Mouse (Mus musculus) testis, postnatal 14 days (tissue): ENCODE data around the gene Isl2.

Experiments used
- DNase-seq: peaks from one replicate; pipeline ENCODE4 v3.0.0; 2021; ENCODE audit warnings: low spot score

Gene Isl2

DNA sequence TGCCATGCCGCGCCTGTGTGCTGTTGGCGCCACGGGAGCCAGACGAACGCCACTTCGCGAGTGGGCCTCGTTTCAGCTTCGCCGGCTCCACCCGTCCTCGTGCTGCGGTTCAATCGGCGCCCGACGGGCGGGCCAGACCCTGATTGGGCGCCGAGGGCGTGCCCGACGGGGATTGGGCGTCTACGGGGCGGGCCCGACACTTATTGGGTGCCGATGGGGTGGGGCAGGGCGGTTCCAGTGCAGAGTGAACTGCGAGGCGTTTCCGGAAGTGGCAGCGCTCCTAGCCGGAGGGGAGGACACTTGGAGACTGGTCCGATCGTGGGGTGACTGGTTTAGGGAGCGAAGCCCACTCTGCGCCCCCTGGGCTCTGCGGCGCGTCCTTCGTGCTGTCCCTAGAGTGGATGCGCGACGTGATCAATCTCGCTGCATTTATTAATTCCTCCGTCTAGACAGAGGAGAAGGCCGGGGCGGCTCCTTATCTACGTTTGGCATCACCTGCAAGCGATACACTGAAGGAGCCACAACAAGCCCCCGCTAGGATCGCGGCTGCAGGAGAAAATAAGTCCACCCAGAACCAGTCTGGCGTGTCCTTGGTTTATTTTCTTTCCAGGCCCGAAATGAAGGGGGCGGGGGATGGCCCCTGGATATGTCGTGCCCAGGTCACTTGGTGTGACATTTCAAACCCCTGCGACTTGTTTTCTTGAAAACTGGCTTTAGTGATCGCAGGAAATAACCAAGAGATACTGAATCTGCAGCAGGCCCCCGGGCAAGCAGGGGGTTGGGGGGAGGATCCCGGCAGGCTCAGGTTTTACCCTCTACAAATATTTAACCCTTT lies 7.9 kb downstream of the Isl2 start:
- peak; percentile 92 for DNase-seq

- no peak for DNase-seq
Measured at GRCm38 (mm10) chr9:55548871-55549270, 10.4 kb downstream of the Isl2 start.

DNA sequence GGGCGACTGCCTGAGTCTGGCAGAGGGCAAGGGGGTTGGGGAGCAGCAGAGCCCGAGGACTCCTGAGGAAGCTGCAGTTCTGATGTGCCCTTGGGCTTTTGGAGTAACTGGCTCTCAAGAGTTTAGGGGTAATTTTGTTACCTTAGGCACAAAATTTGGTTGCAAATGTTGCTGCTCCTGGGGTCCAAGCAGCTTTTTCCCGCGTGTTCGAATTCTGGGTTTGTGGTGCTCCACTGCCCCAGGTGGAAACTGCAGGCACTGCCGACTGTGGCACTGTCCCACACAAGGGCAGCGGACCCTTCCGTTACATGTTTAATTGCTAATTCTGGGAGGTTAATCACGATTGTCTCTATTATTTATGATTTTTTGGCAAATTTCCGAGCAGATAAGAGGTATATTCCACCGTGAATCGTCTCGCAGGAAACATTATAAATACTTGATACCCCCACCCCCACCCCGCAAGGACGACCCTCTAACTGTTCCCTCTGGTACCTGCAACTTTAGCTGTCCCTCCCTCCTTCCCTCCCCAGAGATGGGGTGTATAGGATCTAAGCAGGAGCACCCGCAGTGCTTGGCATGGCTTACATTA lies 10.9 kb downstream of the Isl2 start:
- DNase-seq, result peak; percentile 23

- DNase-seq, result no peak
Measured at GRCm38 (mm10) chr9:55554986-55555385, 16.5 kb downstream of the Isl2 start.

DNA sequence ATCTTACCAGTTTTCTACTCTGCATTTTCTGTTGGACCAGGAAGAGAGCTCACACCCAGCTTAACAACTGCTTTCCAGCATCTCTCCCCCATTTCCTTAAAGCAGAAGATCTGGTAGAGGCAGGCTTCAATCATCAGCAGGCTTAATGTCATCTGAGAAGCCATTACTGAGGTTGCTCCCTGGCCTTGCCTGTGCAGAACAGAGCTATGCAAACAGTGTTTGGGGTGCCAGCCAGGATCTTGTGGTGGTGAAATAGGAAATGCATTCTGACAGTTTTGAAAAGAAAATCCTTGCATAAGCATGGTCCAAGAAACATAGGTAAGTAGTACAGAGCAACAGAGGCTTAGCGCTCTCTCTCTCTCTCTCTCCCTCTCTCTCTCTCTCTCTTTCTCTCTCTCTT lies 22.5 kb downstream of the Isl2 start:
- no peak for DNase-seq

- no peak for DNase-seq
Measured at GRCm38 (mm10) chr9:55568466-55569159, 30.1 kb downstream of the Isl2 start.

DNA sequence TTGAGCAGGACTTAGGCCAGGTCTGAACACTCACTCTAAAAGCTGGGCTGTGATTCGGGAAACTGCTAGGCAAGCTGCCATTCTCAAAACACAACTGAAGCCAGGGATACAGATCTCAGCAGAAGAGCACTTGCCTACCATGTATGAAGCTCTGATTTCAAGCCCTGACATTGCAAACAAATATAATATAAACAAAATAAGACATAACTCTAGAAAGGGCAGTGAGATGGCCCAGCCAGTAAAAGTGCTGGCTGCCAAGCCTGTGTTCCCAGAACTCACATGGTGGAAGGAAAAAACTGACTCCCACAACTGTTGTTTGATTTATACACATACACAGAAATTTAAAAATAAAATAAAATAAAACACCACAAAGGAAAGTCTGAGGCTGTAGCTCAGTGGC lies 32.6 kb downstream of the Isl2 start:
- no peak for DNase-seq

- no peak for DNase-seq
Measured at GRCm38 (mm10) chr9:55576571-55576970, 38.1 kb downstream of the Isl2 start.

DNA sequence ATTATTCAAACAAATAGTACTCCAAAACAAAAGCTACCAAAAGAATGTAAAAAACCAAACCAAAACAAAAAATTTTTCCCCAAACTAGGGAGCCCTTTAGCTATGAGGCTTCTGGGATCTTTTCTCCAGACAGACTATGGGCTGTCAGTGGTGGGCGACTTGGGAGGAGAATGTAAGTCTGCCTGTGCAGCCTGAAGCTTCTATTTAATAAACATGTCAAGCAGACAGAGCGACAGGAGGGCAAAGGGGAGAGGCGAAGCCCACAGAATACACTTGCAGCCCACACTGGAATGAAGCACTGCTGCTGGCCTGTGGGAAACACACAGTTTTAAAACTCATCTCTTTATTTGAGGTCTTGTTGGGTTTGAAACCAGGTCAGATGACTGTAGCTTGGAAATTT lies 42.9 kb downstream of the Isl2 start:
- DNase-seq, result no peak

DNA sequence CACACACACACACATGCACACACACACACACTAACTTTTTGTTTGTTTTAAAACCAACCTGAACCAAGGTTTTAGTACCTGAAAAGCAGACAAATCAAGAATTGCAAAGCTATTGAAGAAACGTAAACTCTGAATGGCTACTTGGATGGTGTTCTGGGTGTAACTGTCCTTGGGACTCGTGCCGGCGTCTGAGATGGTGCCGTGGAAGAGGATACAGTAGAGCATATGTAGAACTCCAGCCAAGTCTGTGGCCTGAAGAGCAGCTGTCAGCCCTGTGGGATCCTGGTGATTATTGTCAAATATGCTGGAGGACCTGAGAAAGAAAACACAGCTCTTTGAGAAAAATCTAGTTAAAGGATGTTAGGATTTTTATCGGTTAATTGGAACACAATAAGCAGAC lies 47.7 kb downstream of the Isl2 start:
- no peak for DNase-seq
